Mouse (Mus musculus): ENCODE data around the gene Gbp7.
"Not testable (repeated sequence)": the region's sequence is repeated elsewhere in the genome, so short reads cannot be mapped to it uniquely, and the experiment has no call there.

Gbp7 gene

GRCm38 (mm10) chr3:142530087-142530953, at the start of gene Gbp7:
Gene Gbp7 (plus strand): TSS chr3:142530342.
- no peak for DNase-seq (ENCODE audit: low read depth, low spot score)

GRCm38 (mm10) chr3:142490465-142490864, 39.7 kb upstream of the Gbp7 start:
- DNase-seq (ENCODE audit: low read depth, low spot score), result peak; percentile 26

- DNase-seq (ENCODE audit: low read depth, low spot score), result no peak
Measured at GRCm38 (mm10) chr3:142493536-142494061, 36.5 kb upstream of the Gbp7 start, which contains the start of gene Gbp5. Gene Gbp5 (plus strand): TSS chr3:142493978.

GRCm38 (mm10) chr3:142495146-142495655, 34.9 kb upstream of the Gbp7 start:
- DNase-seq (ENCODE audit: low read depth, low spot score), result no peak

GRCm38 (mm10) chr3:142496113-142497101, 33.7 kb upstream of the Gbp7 start:
- DNase-seq (ENCODE audit: low read depth, low spot score), result no peak

GRCm38 (mm10) chr3:142497123-142497841, 32.9 kb upstream of the Gbp7 start:
- no peak for DNase-seq (ENCODE audit: low read depth, low spot score)

- DNase-seq (ENCODE audit: low read depth, low spot score), result no peak
Measured at GRCm38 (mm10) chr3:142498941-142499340, 31.2 kb upstream of the Gbp7 start.

- no peak for DNase-seq (ENCODE audit: low read depth, low spot score)
Measured at GRCm38 (mm10) chr3:142528116-142528515, 2.0 kb upstream of the Gbp7 start.

- DNase-seq (ENCODE audit: low read depth, low spot score), result no peak
Measured at GRCm38 (mm10) chr3:142529597-142529996, 545 bp upstream of the Gbp7 start.

GRCm38 (mm10) chr3:142531595-142531994, 1.5 kb downstream of the Gbp7 start:
- no peak for DNase-seq (ENCODE audit: low read depth, low spot score)

- DNase-seq (ENCODE audit: low read depth, low spot score), result no peak
Measured at GRCm38 (mm10) chr3:142533185-142533584, 3.0 kb downstream of the Gbp7 start.

GRCm38 (mm10) chr3:142535667-142536066, 5.5 kb downstream of the Gbp7 start:
- DNase-seq (ENCODE audit: low read depth, low spot score), result no peak

GRCm38 (mm10) chr3:142541391-142541790, 11.2 kb downstream of the Gbp7 start:
- DNase-seq (ENCODE audit: low read depth, low spot score), result no peak

GRCm38 (mm10) chr3:142542776-142543175, 12.6 kb downstream of the Gbp7 start:
- DNase-seq (ENCODE audit: low read depth, low spot score), result not testable (repeated sequence)

GRCm38 (mm10) chr3:142546690-142547089, 16.5 kb downstream of the Gbp7 start:
- no peak for DNase-seq (ENCODE audit: low read depth, low spot score)

GRCm38 (mm10) chr3:142550052-142550676, 20.0 kb downstream of the Gbp7 start:
- DNase-seq (ENCODE audit: low read depth, low spot score), result no peak

GRCm38 (mm10) chr3:142554601-142555000, 24.5 kb downstream of the Gbp7 start:
- DNase-seq (ENCODE audit: low read depth, low spot score), result no peak

GRCm38 (mm10) chr3:142555623-142556022, 25.5 kb downstream of the Gbp7 start:
- no peak for DNase-seq (ENCODE audit: low read depth, low spot score)

- no peak for DNase-seq (ENCODE audit: low read depth, low spot score)
Measured at GRCm38 (mm10) chr3:142559632-142560228, 29.6 kb downstream of the Gbp7 start, which contains the start of gene Gbp3. Gene Gbp3 (plus strand): TSS chr3:142560026.

Data from retina, adult 2 months (tissue).